Mouse (Mus musculus): Measurements from ENCODE around the gene P2rx7.

Gene P2rx7

GRCm38 (mm10) chr5:122643701-122644100 lies at the start of gene P2rx7:
P2rx7 (plus strand) TSS chr5:122643911.
- in situ Hi-C loops (cut with MboI; ENCODE audit: unreplicated experiment in 2 of 2) = loop anchor here in 1 of 2 experiments (5.0 kb wide), 1 partner anchor 84 kb away; no protein-coding TSS in a partner anchor

GRCm38 (mm10) chr5:122595470-122595869 lies 48.2 kb upstream of the P2rx7 start:
- in situ Hi-C loops (cut with MboI; ENCODE audit: unreplicated experiment in 2 of 2) = no loop called here

- in situ Hi-C loops (cut with MboI; ENCODE audit: unreplicated experiment in 2 of 2) = no loop called here
Measured at GRCm38 (mm10) chr5:122602233-122602632, 41.5 kb upstream of the P2rx7 start.

GRCm38 (mm10) chr5:122604894-122605293 lies 38.8 kb upstream of the P2rx7 start:
- in situ Hi-C loops (cut with MboI; ENCODE audit: unreplicated experiment in 2 of 2) = no loop called here

GRCm38 (mm10) chr5:122611651-122612050 lies 32.1 kb upstream of the P2rx7 start:
- in situ Hi-C loops (cut with MboI; ENCODE audit: unreplicated experiment in 2 of 2) = no loop called here

- in situ Hi-C loops (cut with MboI; ENCODE audit: unreplicated experiment in 2 of 2) = no loop called here
Measured at GRCm38 (mm10) chr5:122613908-122614732, 29.6 kb upstream of the P2rx7 start, which contains the start of gene Ift81. Ift81 (minus strand) TSS chr5:122614518.

GRCm38 (mm10) chr5:122617718-122618117 lies 26.0 kb upstream of the P2rx7 start:
- in situ Hi-C loops (cut with MboI; ENCODE audit: unreplicated experiment in 2 of 2) = no loop called here

DNA sequence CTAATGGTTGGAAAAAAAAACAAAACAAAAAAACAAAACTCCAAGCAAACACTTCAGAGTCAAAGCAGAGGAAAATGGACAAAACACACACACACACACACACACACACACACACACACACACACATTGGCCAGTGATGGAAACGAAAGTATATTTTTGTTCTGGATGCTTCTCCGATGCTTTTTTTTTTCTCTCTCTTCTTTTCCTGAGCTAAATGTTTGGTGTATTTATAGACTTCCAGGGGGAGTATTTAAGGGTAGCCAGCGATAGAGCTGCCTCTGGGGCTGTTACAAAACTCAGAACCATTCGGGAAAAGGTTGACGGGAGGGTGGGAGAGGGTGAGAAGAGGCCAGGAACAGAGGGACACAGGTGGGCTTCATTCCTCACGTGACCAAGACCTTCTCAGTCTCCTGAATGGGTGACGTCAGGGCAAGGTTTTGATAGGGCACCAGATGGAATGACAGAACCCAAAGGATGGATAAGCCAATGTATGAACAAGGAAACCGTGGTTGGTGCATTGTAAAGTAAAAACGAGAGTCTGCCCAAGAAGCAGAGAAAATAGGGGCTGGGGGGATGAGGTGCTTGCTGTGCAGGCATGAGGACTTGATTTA lies 23.9 kb upstream of the P2rx7 start:
- in situ Hi-C loops (cut with MboI; ENCODE audit: unreplicated experiment in 2 of 2) = loop anchor here (5.0 to 10.0 kb wide), 3 partner anchors 145 to 492 kb away; partner anchors contain the start of gene Tctn1 (in 1 of the 2)

- in situ Hi-C loops (cut with MboI; ENCODE audit: unreplicated experiment in 2 of 2) = loop anchor here (5.0 to 10.0 kb wide), 3 partner anchors 147 to 494 kb away; partner anchors contain the start of gene Tctn1 (in 1 of the 2)
Measured at GRCm38 (mm10) chr5:122621376-122621886, 22.3 kb upstream of the P2rx7 start.

- in situ Hi-C loops (cut with MboI; ENCODE audit: unreplicated experiment in 2 of 2) = loop anchor here (5.0 to 10.0 kb wide), 3 partner anchors 148 to 495 kb away; partner anchors contain the start of gene Tctn1 (in 1 of the 2)
Measured at GRCm38 (mm10) chr5:122622526-122622925, 21.2 kb upstream of the P2rx7 start.

GRCm38 (mm10) chr5:122623861-122624260 lies 19.9 kb upstream of the P2rx7 start:
- in situ Hi-C loops (cut with MboI; ENCODE audit: unreplicated experiment in 2 of 2) = loop anchor here (5.0 to 10.0 kb wide), 3 partner anchors 149 to 497 kb away; partner anchors contain the start of gene Tctn1 (in 1 of the 2)

GRCm38 (mm10) chr5:122624952-122625479 lies 18.7 kb upstream of the P2rx7 start:
- in situ Hi-C loops (cut with MboI; ENCODE audit: unreplicated experiment in 2 of 2) = loop anchor here (5.0 to 10.0 kb wide), 7 partner anchors 102 to 523 kb away; partner anchors contain the start of genes Myl2 (in 1 of the 2) and Tctn1 (in 1 of the 2)

- in situ Hi-C loops (cut with MboI; ENCODE audit: unreplicated experiment in 2 of 2) = loop anchor here (5.0 to 10.0 kb wide), 6 partner anchors 102 to 523 kb away; partner anchors contain the start of genes Myl2 (in 1 of the 2) and Tctn1 (in 1 of the 2)
Measured at GRCm38 (mm10) chr5:122625565-122626252, 18.0 kb upstream of the P2rx7 start.

GRCm38 (mm10) chr5:122627243-122627642 lies 16.5 kb upstream of the P2rx7 start:
- in situ Hi-C loops (cut with MboI; ENCODE audit: unreplicated experiment in 2 of 2) = loop anchor here (5.0 to 10.0 kb wide), 6 partner anchors 100 to 525 kb away; partner anchors contain the start of genes Myl2 (in 1 of the 2) and Tctn1 (in 1 of the 2)

DNA sequence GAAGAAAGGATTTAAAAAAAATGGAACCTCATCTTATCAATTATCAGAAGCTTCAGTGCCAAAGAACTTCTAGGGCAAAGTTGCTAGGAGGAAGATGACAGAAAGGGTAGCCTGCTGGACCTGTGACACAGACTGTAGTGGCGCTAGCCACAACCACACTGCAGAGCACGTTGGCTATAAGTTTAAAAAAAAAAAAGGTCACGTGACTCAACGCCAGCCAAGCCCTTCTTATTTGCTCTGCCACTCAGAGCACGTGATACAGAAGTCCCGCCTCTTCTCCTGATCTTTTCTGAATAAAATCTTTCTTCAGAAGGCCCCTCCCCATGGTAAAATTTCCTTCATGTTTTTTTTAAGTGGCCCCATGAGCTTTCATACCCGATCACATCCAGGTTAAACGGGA lies 8.5 kb upstream of the P2rx7 start:
- in situ Hi-C loops (cut with MboI; ENCODE audit: unreplicated experiment in 2 of 2) = no loop called here

DNA sequence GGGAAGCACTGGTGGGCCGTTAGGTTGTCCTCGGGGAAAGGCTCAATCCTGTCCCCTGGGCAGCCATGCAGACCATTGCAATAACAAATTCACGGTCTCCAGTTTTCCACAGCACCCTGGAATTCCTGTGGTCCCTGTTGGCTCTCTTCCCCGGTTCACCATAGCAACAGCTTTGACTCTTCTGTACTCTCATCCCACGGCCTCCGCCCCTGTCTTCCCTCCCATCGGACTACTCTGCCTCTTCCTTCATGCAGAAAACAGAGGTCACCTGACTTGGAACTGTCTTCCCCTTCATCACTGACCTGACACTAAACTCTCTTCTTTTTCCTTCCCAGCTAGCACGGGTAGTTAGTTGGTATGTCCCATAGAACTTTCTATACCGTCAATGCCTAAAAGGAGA lies 7.4 kb upstream of the P2rx7 start:
- in situ Hi-C loops (cut with MboI; ENCODE audit: unreplicated experiment in 2 of 2) = no loop called here

DNA sequence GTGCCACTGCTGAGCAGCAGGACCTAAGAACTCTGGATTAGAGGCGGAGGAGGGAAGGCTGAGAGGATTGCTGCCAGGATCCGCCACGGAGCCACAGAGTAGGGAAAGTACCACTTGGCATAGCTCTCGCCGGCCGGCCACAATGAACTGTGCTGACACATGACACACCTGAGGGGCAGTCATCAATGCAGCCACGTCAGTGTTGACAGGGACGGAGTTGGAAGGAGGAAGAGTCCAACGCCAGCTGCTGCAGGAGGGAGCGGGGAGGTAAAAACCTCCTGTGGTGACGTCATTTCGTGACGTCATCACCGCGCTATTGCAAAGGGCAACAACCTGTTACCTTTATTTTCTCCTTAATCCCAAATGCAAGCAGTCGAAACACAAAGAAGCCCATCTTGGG lies 6.8 kb upstream of the P2rx7 start:
- in situ Hi-C loops (cut with MboI; ENCODE audit: unreplicated experiment in 2 of 2) = no loop called here

DNA sequence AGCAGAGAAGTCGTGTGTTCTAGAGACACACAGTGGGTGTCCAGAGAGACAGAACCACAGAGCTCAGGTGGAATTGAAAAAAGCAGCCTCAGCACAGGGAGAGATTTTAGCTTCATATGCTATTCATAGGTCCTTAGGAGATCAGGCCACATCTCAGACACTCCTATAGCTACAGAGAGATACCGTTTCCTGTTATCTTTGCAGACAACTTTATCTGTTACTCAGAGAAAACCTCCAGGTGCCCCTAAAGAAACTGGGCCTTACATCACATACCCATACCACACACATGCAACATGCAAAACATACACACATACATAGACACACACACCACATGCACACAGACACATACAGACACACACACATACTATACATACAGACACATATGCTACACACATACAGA lies 5.4 kb upstream of the P2rx7 start:
- in situ Hi-C loops (cut with MboI; ENCODE audit: unreplicated experiment in 2 of 2) = no loop called here

DNA sequence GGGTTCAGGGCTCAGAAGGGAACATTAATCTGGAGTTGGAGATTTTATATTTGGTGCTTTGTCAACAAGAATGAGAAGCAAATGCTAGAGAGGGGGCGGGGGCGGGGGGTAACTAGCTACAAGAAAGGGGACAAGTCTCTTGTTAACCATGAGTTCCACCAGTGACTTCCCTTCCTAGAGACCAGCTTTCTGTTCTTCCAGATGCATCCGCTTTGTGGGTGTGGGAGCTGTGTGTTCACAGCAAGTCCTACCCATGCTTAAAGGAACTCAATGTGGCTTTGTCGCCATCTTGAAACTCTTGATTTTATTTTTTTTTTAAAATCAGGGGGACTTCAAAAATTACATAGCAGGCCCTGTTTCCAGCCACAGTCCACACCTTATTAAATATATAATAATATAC lies 4.2 kb upstream of the P2rx7 start:
- in situ Hi-C loops (cut with MboI; ENCODE audit: unreplicated experiment in 2 of 2) = no loop called here

DNA sequence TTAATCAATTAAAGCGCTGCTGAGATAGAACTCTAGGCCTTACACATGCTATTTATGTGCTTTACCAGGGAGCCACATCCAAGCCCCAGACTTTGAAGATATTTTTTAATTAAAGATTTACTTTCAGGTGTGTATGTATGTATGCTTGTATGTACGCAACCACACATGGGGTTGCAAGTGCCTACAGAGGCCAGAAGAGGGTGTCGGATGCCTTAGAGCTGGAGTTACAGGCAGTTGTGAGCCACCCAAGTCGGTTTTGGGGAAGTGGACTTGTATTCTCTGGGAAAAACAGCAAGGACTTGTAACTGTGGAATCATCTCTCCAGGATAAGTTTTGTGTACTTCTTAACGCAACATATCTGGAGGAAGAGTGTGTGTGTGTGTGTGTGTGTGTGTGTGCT lies 3.7 kb upstream of the P2rx7 start:
- in situ Hi-C loops (cut with MboI; ENCODE audit: unreplicated experiment in 2 of 2) = loop anchor here in 1 of 2 experiments (5.0 kb wide), 1 partner anchor 87 kb away; no protein-coding TSS in a partner anchor

All from v-Abl transformed pro-B cells (cell line).